Mouse (Mus musculus) lung, adult 2 months (tissue): Measurements from ENCODE around the gene Doc2g.

Experiments
- CTCF ChIP-seq: fragments of 200-500 bp; IDR thresholded peaks from 2 replicates; pipeline ENCODE4 v1.5.1; 2011; ENCODE audit warnings: mild to moderate bottlenecking, low read length, control low read depth; ENCODE audit not compliant: insufficient read depth
- POLR2A ChIP-seq: fragments of 200-500 bp; IDR thresholded peaks from 2 replicates; pipeline ENCODE4 v1.6.1; 2011; ENCODE audit warnings: low read depth, mild to moderate bottlenecking, control low read depth, low read length, borderline replicate concordance; ENCODE audit errors: extremely low read depth

DNA sequence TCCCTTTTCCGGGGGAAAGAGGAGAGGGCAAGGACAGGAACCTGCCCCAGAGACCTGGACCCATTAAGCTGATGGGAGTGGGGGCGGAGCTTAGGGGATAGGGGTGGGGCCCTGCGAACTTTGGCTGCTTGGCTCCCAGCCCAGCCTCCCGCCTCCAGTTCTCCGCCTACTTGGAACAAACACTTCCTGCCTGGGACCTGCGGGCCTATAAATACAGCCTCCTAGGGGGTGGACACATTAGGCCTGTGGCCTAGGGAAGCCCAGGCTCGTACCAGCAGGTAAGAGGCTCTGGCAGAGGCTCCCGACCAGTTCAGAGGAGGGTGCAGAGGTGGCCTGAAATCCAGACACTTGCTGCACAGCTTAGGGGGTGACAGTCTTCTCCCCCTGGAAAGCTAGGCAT is 16.8 kb upstream of the Doc2g start, which contains the start of gene Acy3:
- TF ChIP-seq CTCF = no peak
- TF ChIP-seq POLR2A = peak; percentile 97
